Mouse (Mus musculus) heart, adult 2 months (tissue): ENCODE data around the gene Pmfbp1. TPM values are rescaled to one million over a fixed set of nuclear protein-coding genes. Genes with fewer than 3 reads are reported as not detected.

Experiments used
- DNase-seq, 2 experiments: peaks; one replicate each; pipeline ENCODE4 v3.0.0; 2021
- H3K27ac ChIP-seq: fragments of 200-600 bp; 2 replicates; pipeline ENCODE4 v1.8.1; 2022
- H3K27me3 ChIP-seq: fragments of 200-500 bp; 2 replicates; pipeline ENCODE4 v1.6.1; 2012; ENCODE audit warnings: mild to moderate bottlenecking, low read length, inconsistent platforms, mixed read lengths; ENCODE audit not compliant: control insufficient read depth, insufficient read depth
- H3K36me3 ChIP-seq: fragments of 200-500 bp; 2 replicates; pipeline ENCODE4 v1.6.1; 2012; ENCODE audit warnings: low read length, inconsistent platforms; ENCODE audit not compliant: control insufficient read depth, insufficient read depth
- H3K4me1 ChIP-seq: fragments of 200-500 bp; 2 replicates; pipeline ENCODE4 v1.6.1; 2011; ENCODE audit warnings: low read length; ENCODE audit not compliant: control insufficient read depth, insufficient read depth
- H3K4me3 ChIP-seq: fragments of 200-600 bp; 2 replicates; pipeline ENCODE4 v1.8.1; 2022
- H3K79me2 ChIP-seq: fragments of 200-500 bp; replicated peaks from 2 replicates; pipeline ENCODE4 v1.6.1; 2012; ENCODE audit warnings: mild to moderate bottlenecking, inconsistent platforms, low read length, moderate library complexity, mixed read lengths; ENCODE audit not compliant: control insufficient read depth, insufficient read depth
- H3K9ac ChIP-seq: fragments of 200-500 bp; 2 replicates; pipeline ENCODE4 v1.6.1; 2012; ENCODE audit warnings: low read depth, mild to moderate bottlenecking, control low read depth, inconsistent platforms, low read length, mixed read lengths
- CTCF ChIP-seq: fragments of 200-600 bp; IDR thresholded peaks from 2 replicates; pipeline ENCODE4 v1.8.1; 2022; ENCODE audit warnings: antibody characterized with exemption, mild to moderate bottlenecking, moderate library complexity
- EP300 ChIP-seq: fragments of 200-500 bp; IDR thresholded peaks from 2 replicates; pipeline ENCODE4 v1.6.1; 2011; ENCODE audit warnings: low read depth, low read length, control low read depth; ENCODE audit not compliant: insufficient read depth
- POLR2A ChIP-seq: fragments of 200-500 bp; IDR thresholded peaks from 2 replicates; pipeline ENCODE4 v1.6.1; 2011; ENCODE audit warnings: mild to moderate bottlenecking, low read depth, low read length, control low read depth; ENCODE audit not compliant: insufficient read depth
- WGBS: fragments of 180-500 bp; shearing (Covaris S2); methylation state at CpG from one replicate; pipeline ENCODE4 v1.1.7; 2018; 5-methylcytosine and 5-hydroxymethylcytosine counted together
- intact Hi-C: fragments of 180-260 bp; cut with DNase I; formaldehyde crosslinking; loops from one replicate; pipeline ENCODE4 v1.15.1; 2025
- polyA plus RNA-seq: library from polyadenylated mRNA; depleted of rRNA; stranded (reverse); fragments of >200 nt; gene quantifications from 2 replicates; pipeline ENCODE4 v1.2.3, GENCODE M21; 2012
- total RNA-seq, 2 experiments: library from RNA; stranded (reverse); gene quantifications; 2 replicates each; pipeline ENCODE4 v1.2.3; 2021

Pmfbp1 gene
- total and polyA plus RNA-seq, 3 experiments = not detected

DNA sequence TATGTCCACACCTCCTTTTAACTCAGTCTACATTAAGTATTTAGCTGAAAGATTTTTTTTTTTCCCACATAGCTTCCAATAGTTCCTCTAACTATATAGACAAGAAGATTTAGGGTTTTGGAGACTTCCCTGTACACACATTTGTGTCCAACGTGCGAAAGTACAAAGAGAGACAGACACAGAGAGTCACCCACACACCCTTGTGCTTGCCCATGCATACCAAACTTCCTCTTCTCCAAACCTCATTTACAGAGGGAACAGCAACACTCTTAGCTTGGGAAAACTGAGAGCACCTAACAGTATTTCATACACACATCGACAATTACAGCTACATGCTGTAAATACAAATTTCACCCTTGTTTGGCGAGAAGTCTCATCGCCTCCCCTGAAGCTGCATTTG is 11.7 kb downstream of the Pmfbp1 start:
- TF ChIP-seq EP300 (no peak), POLR2A (no peak), CTCF (no peak)
- no peaks in the 10 kb centered on the region for H3K79me2 ChIP-seq
- no peak overlapping the region for H3K9ac ChIP-seq
- intact Hi-C loops = no loop called here
- DNase-seq = no peak
- no peak overlapping the region for H3K4me3 ChIP-seq
- no peaks in the 10 kb centered on the region for H3K36me3 ChIP-seq
- H3K4me1 ChIP-seq = no peaks in the 10 kb centered on the region
- no peak overlapping the region for H3K27ac ChIP-seq
- 90% methylated on average over 5 of the region's 5 CpGs for whole genome bisulfite sequencing
- H3K27me3 ChIP-seq = no peaks in the 10 kb centered on the region

DNA sequence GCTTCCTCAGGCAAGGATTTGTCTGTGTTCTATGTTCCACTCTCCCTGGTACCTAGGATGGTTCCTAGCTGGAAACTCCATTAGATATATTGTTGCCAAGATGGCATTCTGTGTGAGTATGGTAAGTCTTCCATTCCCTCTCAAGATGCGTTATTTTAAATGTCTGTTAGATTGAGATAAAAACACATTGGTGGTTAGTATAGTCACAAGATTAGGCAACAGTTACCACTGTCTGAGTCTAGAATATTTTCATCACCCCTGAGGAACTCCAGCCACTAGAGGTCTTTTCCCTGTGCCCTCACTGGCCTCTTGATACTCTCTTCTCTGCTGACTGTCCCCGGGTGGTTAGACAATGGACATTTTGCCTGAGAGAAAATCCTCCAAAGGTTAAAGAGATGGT is 30.2 kb downstream of the Pmfbp1 start:
- Histone ChIP-seq H3K79me2 (no peaks in the 10 kb centered on the region), H3K9ac (no peak overlapping the region), H3K27ac (no peak overlapping the region), H3K4me1 (no peaks in the 10 kb centered on the region), H3K27me3 (no peaks in the 10 kb centered on the region), H3K36me3 (no peaks in the 10 kb centered on the region), H3K4me3 (no peak overlapping the region)
- DNase-seq = no peak
- intact Hi-C loops = no loop called here
- 71% methylated on average over 2 of the region's 2 CpGs for WGBS
- TF ChIP-seq EP300 (no peak), CTCF (no peak), POLR2A (no peak)

DNA sequence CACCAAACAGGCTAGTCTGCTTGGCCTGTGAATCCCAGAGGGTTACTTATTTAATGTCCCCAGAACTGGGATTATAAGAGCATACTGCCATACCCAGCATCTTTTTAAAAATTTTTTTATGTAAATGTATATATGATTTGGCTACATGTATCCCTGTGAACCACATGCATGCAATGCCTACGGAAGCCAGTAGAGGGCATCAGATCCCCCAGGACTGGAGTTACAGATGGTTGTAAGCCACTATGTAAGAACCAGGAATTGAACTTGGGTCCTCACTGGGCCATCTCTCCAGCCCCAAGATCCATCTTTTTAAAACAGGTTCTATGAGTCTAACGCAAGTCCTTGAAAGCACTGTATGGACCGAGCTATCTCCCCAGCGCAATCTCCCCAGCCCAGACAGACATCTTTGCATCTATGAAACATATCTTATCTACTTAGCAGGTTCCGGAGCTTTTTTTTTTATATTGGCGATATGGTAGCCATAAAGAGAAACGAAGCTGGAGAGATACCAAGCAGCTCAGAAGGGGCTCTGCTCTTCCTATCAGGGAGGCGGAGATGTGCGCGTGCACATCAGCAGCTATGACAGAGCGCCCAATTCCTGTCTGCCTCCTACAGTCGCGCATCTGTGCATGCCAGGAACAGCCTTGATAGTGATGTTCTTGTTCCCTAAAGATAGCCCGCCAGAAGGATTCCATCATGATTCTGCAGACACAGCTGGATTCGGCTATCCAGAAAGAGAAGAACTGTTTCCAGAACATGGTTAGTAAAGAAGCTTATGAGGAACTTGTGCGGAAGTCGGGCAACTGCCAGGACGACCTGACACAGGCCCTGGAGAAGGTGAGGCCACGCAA is 41.5 kb downstream of the Pmfbp1 start:
- no peaks in the 10 kb centered on the region for H3K79me2 ChIP-seq
- peak in 1 of 2 experiments; percentile 45 for DNase-seq
- no peaks in the 10 kb centered on the region for H3K4me1 ChIP-seq
- no peak overlapping the region for H3K4me3 ChIP-seq
- no peaks in the 10 kb centered on the region for H3K36me3 ChIP-seq
- no peaks in the 10 kb centered on the region for H3K27me3 ChIP-seq
- intact Hi-C loops = loop anchor here (10.0 kb wide), 1 partner anchor 1721 kb away; no protein-coding TSS in a partner anchor
- no peak overlapping the region for H3K27ac ChIP-seq
- 74% methylated on average over 19 of the region's 19 CpGs for WGBS
- TF ChIP-seq POLR2A (no peak), CTCF (peak; percentile 73)
- no peak overlapping the region for H3K9ac ChIP-seq

DNA sequence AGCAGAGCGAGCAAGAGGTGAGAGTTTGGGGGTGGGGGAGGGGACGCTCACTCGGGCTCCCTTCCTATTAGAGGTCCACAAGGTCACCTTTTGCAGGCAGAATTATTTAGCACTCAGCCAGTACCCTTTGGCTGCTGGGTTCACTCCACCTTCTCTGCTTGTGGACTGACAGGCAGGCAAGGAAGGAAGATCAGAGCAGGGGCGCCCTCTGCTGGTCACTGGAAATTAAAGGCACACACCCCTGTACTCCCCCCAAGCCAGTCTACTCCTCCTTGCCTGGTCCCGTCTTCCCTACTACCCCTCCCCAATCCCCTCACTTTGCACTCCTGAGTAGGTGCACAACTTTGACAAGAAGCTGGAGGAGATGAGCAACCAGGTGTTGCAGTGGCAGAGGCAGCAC is 42.9 kb downstream of the Pmfbp1 start:
- WGBS = 6% methylated on average over 5 of the region's 5 CpGs
- peak; percentile 60 to 76 for DNase-seq
- Histone ChIP-seq H3K9ac (no peak overlapping the region), H3K4me1 (no peaks in the 10 kb centered on the region), H3K36me3 (no peaks in the 10 kb centered on the region), H3K27ac (no peak overlapping the region), H3K4me3 (no peak overlapping the region), H3K27me3 (no peaks in the 10 kb centered on the region), H3K79me2 (no peaks in the 10 kb centered on the region)
- intact Hi-C loops = loop anchor here (10.0 kb wide), 1 partner anchor 1722 kb away; no protein-coding TSS in a partner anchor
- TF ChIP-seq CTCF = peak; percentile 78
- TF ChIP-seq EP300 = 0 out of 2 replicates have a peak, but pooled peaks have one; percentile 7
- TF ChIP-seq POLR2A = no peak

- TF ChIP-seq CTCF (no peak), EP300 (no peak), POLR2A (no peak)
- Histone ChIP-seq H3K9ac (no peak overlapping the region), H3K27ac (no peak overlapping the region), H3K36me3 (no peaks in the 10 kb centered on the region), H3K79me2 (no peaks in the 10 kb centered on the region), H3K27me3 (no peaks in the 10 kb centered on the region), H3K4me1 (no peaks in the 10 kb centered on the region), H3K4me3 (no peak overlapping the region)
- WGBS = 66% methylated on average over 5 of the region's 5 CpGs
- intact Hi-C loops = no loop called here
- DNase-seq = no peak
These were observed 48.3 kb downstream of the Pmfbp1 start for GRCm38 (mm10) chr8:109542165-109542564.
